Mouse (Mus musculus): Measurements from ENCODE around the gene Krt7. TPM values are rescaled to one million over a fixed set of nuclear protein-coding genes. Genes with fewer than 3 reads are reported as not detected.

Krt7 gene
- polyA plus RNA-seq, 1 experiment: 0.33 TPM

- Histone ChIP-seq H3K27ac (ENCODE audit: insufficient read depth, low read length) (no peak overlapping the region), H3K4me3 (ENCODE audit: insufficient read depth, low read length) (no peak overlapping the region), H3K4me1 (ENCODE audit: control insufficient read depth, insufficient read depth, low read length) (no peaks in the 10 kb centered on the region)
- no peak for TF ChIP-seq CTCF (IDR thresholded peaks at IDR 0.05; ENCODE audit: extremely low read depth, insufficient read depth, low read length)
- no peak for TF ChIP-seq POLR2A (IDR thresholded peaks at IDR 0.05; ENCODE audit: extremely low read depth, insufficient read depth, low read length)
These were observed 45.0 kb downstream of the Krt7 start for GRCm38 (mm10) chr15:101455891-101456290.

- Histone ChIP-seq H3K4me3 (ENCODE audit: insufficient read depth, low read length) (no peak overlapping the region), H3K4me1 (ENCODE audit: control insufficient read depth, insufficient read depth, low read length) (no peaks in the 10 kb centered on the region), H3K27ac (ENCODE audit: insufficient read depth, low read length) (no peak overlapping the region)
- TF ChIP-seq POLR2A (IDR thresholded peaks at IDR 0.05; ENCODE audit: extremely low read depth, insufficient read depth, low read length) (no peak), CTCF (IDR thresholded peaks at IDR 0.05; ENCODE audit: extremely low read depth, insufficient read depth, low read length) (no peak)
These were observed 47.6 kb downstream of the Krt7 start for GRCm38 (mm10) chr15:101458361-101458930.

DNA sequence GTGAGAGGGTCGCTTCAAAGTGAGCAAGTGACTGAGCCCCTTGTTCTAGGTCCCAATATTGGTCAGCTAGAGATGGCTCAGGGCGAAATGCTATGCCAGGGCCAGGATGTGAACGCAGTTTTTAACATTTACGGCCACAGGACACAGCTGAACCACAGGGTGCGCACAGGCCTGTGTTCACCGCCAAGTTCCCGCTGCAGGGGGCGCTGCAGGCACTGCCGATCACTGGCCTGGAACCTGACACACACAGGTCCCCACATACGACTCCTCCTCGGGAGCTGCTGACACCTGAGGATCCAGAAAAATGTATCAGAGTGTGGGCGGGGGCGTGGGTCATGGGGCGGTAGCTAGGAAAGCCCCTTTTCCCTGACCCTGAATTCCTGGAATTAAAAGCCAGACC is 48.4 kb downstream of the Krt7 start:
- TF ChIP-seq CTCF (IDR thresholded peaks at IDR 0.05; ENCODE audit: extremely low read depth, insufficient read depth, low read length) (no peak), POLR2A (IDR thresholded peaks at IDR 0.05; ENCODE audit: extremely low read depth, insufficient read depth, low read length) (no peak)
- Histone ChIP-seq H3K27ac (ENCODE audit: insufficient read depth, low read length) (no peak overlapping the region), H3K4me1 (ENCODE audit: control insufficient read depth, insufficient read depth, low read length) (no peaks in the 10 kb centered on the region), H3K4me3 (ENCODE audit: insufficient read depth, low read length) (no peak overlapping the region)

DNA sequence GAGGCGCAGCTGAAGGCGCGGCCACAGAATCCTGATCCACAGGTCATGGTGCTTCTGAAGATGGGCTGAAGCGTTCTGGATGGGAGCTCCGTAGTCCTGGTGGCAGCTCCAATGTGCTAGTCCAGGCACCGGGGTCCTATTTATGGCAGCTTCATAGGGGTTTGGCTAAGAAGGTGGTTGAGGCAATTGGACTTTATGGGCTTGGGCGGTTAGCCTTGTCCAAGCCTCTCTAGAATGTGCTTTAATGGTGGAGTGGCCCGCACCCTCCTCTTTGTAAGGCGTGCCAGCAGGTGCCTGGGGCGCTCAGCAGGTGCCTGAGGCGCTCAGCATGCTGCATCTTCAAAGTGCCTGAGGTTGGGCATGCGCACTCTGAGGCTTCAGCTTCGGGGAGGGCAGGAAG is 52.8 kb downstream of the Krt7 start, which contains the start of gene Krt81:
Gene Krt81, minus strand, starts transcription at position 101 of the 400 bp plus-strand sequence.
- Histone ChIP-seq H3K4me3 (ENCODE audit: insufficient read depth, low read length) (no peak within 1 kb of the TSS), H3K27ac (ENCODE audit: insufficient read depth, low read length) (no peak within 1 kb of the TSS), H3K4me1 (ENCODE audit: control insufficient read depth, insufficient read depth, low read length) (no peaks in the 10 kb centered on the region)
- TF ChIP-seq POLR2A (IDR thresholded peaks at IDR 0.05; ENCODE audit: extremely low read depth, insufficient read depth, low read length) (no peak), CTCF (IDR thresholded peaks at IDR 0.05; ENCODE audit: extremely low read depth, insufficient read depth, low read length) (no peak)

- no peaks in the 10 kb centered on the region for H3K4me1 ChIP-seq (ENCODE audit: control insufficient read depth, insufficient read depth, low read length)
- no peak overlapping the region for H3K4me3 ChIP-seq (ENCODE audit: insufficient read depth, low read length)
- no peak for TF ChIP-seq POLR2A (IDR thresholded peaks at IDR 0.05; ENCODE audit: extremely low read depth, insufficient read depth, low read length)
- TF ChIP-seq CTCF (IDR thresholded peaks at IDR 0.05; ENCODE audit: extremely low read depth, insufficient read depth, low read length): no peak
- no peak overlapping the region for H3K27ac ChIP-seq (ENCODE audit: insufficient read depth, low read length)
These were observed 58.2 kb downstream of the Krt7 start for GRCm38 (mm10) chr15:101469093-101469492.

GRCm38 (mm10) chr15:101472952-101473528 is 62.2 kb downstream of the Krt7 start, which contains the start of gene Krt86:
Gene Krt86, plus strand, starts transcription at chr15:101473478.
- H3K4me3 ChIP-seq (ENCODE audit: insufficient read depth, low read length): no peak within 1 kb of the TSS
- no peaks in the 10 kb centered on the region for H3K4me1 ChIP-seq (ENCODE audit: control insufficient read depth, insufficient read depth, low read length)
- H3K27ac ChIP-seq (ENCODE audit: insufficient read depth, low read length): no peak within 1 kb of the TSS
- TF ChIP-seq CTCF (IDR thresholded peaks at IDR 0.05; ENCODE audit: extremely low read depth, insufficient read depth, low read length): no peak
- no peak for TF ChIP-seq POLR2A (IDR thresholded peaks at IDR 0.05; ENCODE audit: extremely low read depth, insufficient read depth, low read length)

GRCm38 (mm10) chr15:101479007-101479665 is 68.3 kb downstream of the Krt7 start:
- H3K4me3 ChIP-seq (ENCODE audit: insufficient read depth, low read length): no peak overlapping the region; the same call in 1 of the 2 replicates
- no peak for TF ChIP-seq POLR2A (IDR thresholded peaks at IDR 0.05; ENCODE audit: extremely low read depth, insufficient read depth, low read length)
- peak; percentile 24; the same call in 1 of the 2 replicates for TF ChIP-seq CTCF (IDR thresholded peaks at IDR 0.05; ENCODE audit: extremely low read depth, insufficient read depth, low read length)

GRCm38 (mm10) chr15:101479666-101480060 is 68.8 kb downstream of the Krt7 start:
- H3K27ac ChIP-seq (ENCODE audit: insufficient read depth, low read length): no peak overlapping the region
- TF ChIP-seq POLR2A (IDR thresholded peaks at IDR 0.05; ENCODE audit: extremely low read depth, insufficient read depth, low read length): no peak

More at GRCm38 (mm10) chr15:101479007-101479665, 68.3 kb downstream of the Krt7 start:
- no peak overlapping the region for H3K27ac ChIP-seq (ENCODE audit: insufficient read depth, low read length)
- no peaks in the 10 kb centered on the region for H3K4me1 ChIP-seq (ENCODE audit: control insufficient read depth, insufficient read depth, low read length)

More at GRCm38 (mm10) chr15:101479666-101480060, 68.8 kb downstream of the Krt7 start:
- Histone ChIP-seq H3K4me3 (ENCODE audit: insufficient read depth, low read length) (no peak overlapping the region; the same call in 1 of the 2 replicates), H3K4me1 (ENCODE audit: control insufficient read depth, insufficient read depth, low read length) (no peaks in the 10 kb centered on the region)

Other genes starting within 250 kb of the Krt7 start
- 70.5 and 73.9 TPM in 2 replicates for gene Acvr1b, start 237.0 kb upstream of the Krt7 start, polyA plus RNA-seq (2012; rRNA removed)
- gene Grasp, start 186.9 kb upstream of the Krt7 start, polyA plus RNA-seq (2012; rRNA removed): 39.7 and 41.0 TPM in 2 replicates
- 76.6 and 103 TPM in 2 replicates for gene Nr4a1, start 156.8 kb upstream of the Krt7 start, polyA plus RNA-seq (2012; rRNA removed)
- gene Atg101, start 126.8 kb upstream of the Krt7 start, polyA plus RNA-seq (2012; rRNA removed): 55.3 and 56.0 TPM in 2 replicates
- gene 6030408B16Rik, start 117.8 kb upstream of the Krt7 start, polyA plus RNA-seq (2012; rRNA removed): 0.13 and 0.23 TPM in 2 replicates
- 5.7 and 6.2 TPM in 2 replicates for gene Krt80, start 40.9 kb upstream of the Krt7 start, polyA plus RNA-seq (2012; rRNA removed)
- 0.09 TPM in 1 of 2 replicates, not detected in the other for gene Krt87, start 27.8 kb downstream of the Krt7 start, polyA plus RNA-seq (2012; rRNA removed)
- gene Krt88, start 36.7 kb downstream of the Krt7 start, polyA plus RNA-seq (2012; rRNA removed): 0.13 TPM in 1 of 2 replicates, not detected in the other
- gene Krt81, start 52.7 kb downstream of the Krt7 start, polyA plus RNA-seq (2012; rRNA removed): not detected in 2 replicates
- gene Krt86, start 62.4 kb downstream of the Krt7 start, polyA plus RNA-seq (2012; rRNA removed): not detected in 2 replicates
- gene Krt83, start 80.5 kb downstream of the Krt7 start, polyA plus RNA-seq (2012; rRNA removed): not detected in 2 replicates
- gene Gm49425, start 106.2 kb downstream of the Krt7 start, polyA plus RNA-seq (2012; rRNA removed): not detected in 2 replicates
- gene Krt84, start 121.8 kb downstream of the Krt7 start, polyA plus RNA-seq (2012; rRNA removed): not detected in 2 replicates
- not detected in 2 replicates for gene Krt82, start 139.6 kb downstream of the Krt7 start, polyA plus RNA-seq (2012; rRNA removed)
- gene Krt90, start 151.9 kb downstream of the Krt7 start, polyA plus RNA-seq (2012; rRNA removed): 0.04 TPM in 1 of 2 replicates, not detected in the other
- gene Krt75, start 162.9 kb downstream of the Krt7 start, polyA plus RNA-seq (2012; rRNA removed): not detected in 2 replicates
- gene Gm5414, start 217.1 kb downstream of the Krt7 start, polyA plus RNA-seq (2012; rRNA removed): not detected in 2 replicates
- not detected in 2 replicates for gene Gm5478, start 236.3 kb downstream of the Krt7 start, polyA plus RNA-seq (2012; rRNA removed)

Measured in cortical plate, adult 2 months (tissue).